Mouse (Mus musculus): ENCODE results near the gene Golph3.

The Golph3 gene

GRCm38 (mm10) chr15:12318451-12318850 lies 2.8 kb upstream of the Golph3 start:
- DNase-seq (ENCODE audit: low spot score in 2 of 2) = no peak

DNA sequence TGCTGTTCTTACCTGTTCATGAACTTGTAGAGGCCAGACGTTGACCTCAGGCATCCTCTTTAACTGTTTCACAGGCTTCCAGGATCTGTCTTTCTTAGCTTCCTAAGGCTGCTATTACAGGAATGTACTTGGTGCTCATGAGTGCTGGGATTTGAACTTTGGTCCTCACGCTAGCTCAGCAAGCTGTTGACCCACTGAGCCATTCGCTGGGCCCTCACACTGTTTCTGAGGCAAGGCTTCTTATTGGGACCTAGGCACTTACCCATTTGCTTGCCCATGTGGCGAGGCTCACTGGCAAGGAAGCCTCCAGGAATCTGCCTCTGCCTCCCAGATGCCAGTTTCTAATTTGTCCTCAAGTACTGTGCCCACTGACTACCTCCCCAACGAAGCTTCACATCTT lies 1.4 kb upstream of the Golph3 start:
- DNase-seq (ENCODE audit: low spot score in 2 of 2) = no peak

DNA sequence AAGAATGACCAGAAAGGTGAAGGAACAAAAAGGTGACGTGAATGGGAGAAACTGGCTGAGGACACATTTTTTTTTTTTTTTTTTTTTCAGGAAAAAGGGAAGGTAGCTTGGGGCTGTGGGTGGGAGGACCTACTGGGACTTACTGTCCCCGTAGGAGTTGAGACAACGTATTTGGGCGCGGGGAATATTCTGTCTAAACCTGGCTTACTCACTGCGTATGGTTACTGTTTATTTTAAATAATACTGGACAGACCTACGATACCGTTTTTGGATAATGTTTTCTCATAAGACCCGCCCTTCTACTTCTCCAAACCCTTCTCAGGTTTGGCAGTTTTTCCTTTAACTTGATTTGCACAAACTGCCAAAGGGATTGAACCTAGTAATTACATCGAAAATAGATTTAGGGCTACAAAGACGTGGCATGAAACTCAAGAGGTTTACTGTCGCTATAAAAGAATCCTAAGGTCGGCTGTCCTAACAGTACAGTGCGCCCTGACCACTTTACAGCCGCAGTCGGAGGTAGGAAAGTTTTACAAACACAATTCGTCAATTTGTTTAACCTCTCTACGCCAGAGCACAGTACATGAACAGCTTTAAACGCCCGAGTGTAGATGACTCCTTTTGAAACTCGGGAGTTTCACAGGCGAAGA lies 684 bp upstream of the Golph3 start:
- DNase-seq (ENCODE audit: low spot score in 2 of 2) = no peak

- peak; percentile 29 to 44 for DNase-seq (ENCODE audit: low spot score in 2 of 2)
Measured at GRCm38 (mm10) chr15:12321788-12322621, 755 bp downstream of the Golph3 start, which contains the start of gene 1810049J17Rik. 1810049J17Rik (minus strand) TSS chr15:12321899.

DNA sequence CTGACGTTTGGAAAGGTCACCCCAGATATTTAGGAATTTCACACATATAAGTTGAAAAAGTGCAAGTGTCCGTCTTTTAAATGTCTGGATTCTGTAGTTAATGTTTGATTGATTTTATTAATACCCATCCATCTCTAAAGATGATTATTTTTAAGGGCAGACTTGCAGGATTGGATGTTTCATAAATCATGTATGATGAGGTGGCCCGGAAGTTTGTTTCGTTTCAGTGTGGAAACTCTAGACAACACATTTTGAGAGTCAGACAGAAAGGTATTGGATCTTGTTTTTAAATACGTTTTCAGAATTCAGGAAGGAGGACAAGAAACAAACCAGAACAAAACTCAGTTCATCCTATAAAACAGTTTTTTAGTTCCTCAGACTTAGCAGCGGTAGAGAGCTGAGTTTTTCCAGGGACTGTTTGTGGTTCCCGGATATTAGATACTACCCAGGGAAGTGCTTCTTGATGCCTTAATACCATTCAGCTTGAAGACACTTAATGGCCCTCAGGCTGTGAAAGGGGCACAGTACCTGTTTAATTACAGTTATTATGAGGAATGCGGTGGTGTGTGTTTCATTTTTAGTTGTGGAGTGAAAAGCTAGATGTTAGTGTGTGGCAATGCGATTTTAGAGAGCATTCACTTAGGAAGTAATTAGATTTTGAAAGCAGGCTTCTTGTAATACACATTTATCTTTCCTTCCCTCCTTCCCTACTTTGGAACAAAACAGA lies 1.6 kb downstream of the Golph3 start:
- DNase-seq (ENCODE audit: low spot score in 2 of 2) = no peak

DNA sequence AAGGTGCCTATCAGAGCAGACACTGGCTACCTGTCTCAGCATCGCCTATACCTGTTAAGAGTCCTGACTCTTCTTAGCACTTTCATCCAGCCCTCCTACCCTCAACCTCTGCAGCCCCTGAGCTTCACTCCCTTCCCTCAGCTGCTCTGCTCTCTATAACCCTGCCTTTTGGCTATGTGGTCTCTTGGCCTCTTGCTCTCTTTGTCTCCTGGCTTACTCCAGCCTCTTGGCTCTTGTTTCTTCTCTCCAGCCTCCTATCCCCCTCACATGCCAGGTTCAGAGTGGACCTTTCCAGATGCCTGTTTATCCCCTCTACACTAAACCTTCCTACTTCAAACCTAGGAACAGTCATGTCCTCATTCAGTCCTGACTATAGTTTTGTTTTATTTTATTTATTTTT lies 3.1 kb downstream of the Golph3 start:
- DNase-seq (ENCODE audit: low spot score in 2 of 2) = no peak

DNA sequence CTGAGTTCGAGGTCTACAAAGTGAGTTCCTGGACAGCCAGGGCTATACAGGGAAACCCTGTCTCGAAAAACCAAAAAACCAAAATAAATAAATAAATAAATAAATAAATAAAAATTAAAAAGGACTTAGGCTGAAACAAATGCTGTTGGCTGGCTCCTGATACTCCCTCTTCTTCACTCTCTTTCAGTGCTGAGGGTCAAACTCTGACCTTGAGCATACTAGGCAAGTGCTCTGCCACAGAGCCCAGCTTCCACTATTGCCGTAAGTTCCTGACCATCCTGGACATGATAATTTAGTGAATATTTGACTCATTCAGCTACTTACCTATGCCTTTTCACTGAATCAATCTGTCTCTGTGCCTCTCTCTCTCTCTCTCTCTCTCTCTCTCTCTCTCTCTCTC lies 9.1 kb downstream of the Golph3 start:
- DNase-seq (ENCODE audit: low spot score in 2 of 2) = no peak

DNA sequence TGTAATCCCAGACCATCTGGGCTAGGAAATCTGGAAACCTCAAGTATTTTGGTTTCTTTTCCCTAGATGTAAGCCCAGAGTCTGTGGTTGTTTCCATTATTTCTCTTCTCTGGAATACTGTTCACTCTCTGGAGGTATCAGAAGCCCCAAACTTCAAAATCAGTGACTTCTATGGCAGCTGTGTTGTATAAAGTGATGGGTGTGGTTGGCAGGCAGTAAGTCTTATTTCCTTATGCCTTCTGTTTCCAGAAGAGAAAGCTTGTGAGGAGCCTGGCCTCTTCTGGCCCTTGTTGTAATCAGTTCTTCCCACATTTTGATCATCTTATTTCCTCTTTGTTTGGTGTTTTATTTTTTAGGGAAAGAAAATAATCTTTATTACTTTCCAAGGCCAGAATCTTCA lies 9.6 kb downstream of the Golph3 start:
- no peak for DNase-seq (ENCODE audit: low spot score in 2 of 2)

- DNase-seq (ENCODE audit: low spot score in 2 of 2) = no peak
Measured at GRCm38 (mm10) chr15:12331300-12331699, 10.1 kb downstream of the Golph3 start.

GRCm38 (mm10) chr15:12334381-12334780 lies 13.1 kb downstream of the Golph3 start:
- DNase-seq (ENCODE audit: low spot score in 2 of 2) = no peak

- no peak for DNase-seq (ENCODE audit: low spot score in 2 of 2)
Measured at GRCm38 (mm10) chr15:12337030-12337778, 16.0 kb downstream of the Golph3 start.

DNA sequence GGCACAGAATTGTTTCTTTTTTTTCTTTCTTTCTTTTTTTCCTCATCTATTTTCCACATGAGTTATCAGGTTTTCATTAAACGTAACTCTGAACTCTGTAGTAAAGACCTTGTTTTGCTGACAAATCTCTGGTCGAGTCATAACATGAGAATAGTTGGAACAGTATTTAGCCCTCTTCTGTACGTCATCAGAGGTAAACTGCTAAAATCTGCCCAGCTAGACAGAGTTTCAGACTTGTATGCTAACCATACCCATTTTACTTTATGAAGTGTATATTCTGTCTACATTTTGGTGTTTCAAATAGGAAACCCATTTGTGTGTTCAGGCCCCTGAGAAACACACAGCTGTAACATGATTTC lies 16.5 kb downstream of the Golph3 start:
- no peak for DNase-seq (ENCODE audit: low spot score in 2 of 2)

- no peak for DNase-seq (ENCODE audit: low spot score in 2 of 2)
Measured at GRCm38 (mm10) chr15:12340536-12341400, 19.5 kb downstream of the Golph3 start.

GRCm38 (mm10) chr15:12341401-12341758 lies 20.1 kb downstream of the Golph3 start:
- no peak for DNase-seq (ENCODE audit: low spot score in 2 of 2)

- no peak for DNase-seq (ENCODE audit: low spot score in 2 of 2)
Measured at GRCm38 (mm10) chr15:12346916-12347315, 25.7 kb downstream of the Golph3 start.

DNA sequence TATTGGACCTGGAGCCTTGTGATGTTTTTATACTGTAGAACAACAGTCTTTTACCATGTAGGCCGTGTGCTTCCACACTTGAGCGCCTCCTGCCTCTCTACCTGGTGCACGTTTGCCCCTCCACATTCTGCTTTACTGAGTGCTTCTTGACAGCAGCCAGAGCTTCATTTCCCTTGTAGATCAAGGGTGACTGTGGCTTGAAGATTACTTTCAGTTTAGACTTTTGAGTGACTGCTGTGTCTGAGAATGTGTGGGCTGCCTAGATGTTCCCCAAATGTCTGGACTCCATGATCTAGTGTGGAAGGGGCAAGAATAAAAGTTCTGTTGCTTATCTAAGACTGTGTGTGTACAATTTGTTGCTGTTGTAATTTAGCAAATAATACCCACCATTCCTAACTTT lies 27.7 kb downstream of the Golph3 start:
- DNase-seq (ENCODE audit: low spot score in 2 of 2) = no peak

DNA sequence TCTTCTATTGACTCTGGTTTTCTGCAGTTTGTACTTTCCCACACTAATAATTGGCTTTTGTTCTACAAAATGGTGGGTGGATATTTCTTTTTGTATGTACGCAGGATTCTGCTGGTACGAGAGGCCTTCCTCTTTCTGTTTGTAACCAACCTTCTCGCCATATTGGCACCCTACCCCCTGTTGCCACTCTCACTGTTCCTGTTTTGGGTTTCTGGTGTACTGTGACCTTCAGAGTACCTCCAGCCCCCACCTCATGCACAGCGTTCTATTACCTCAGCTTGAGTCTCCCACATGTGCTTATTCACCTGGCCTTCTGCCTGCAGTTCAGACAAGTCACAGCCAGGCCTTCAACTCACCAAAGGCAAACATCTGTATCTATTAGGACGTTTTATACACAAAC lies 28.6 kb downstream of the Golph3 start:
- DNase-seq (ENCODE audit: low spot score in 2 of 2) = no peak

GRCm38 (mm10) chr15:12351470-12351869 lies 30.2 kb downstream of the Golph3 start:
- DNase-seq (ENCODE audit: low spot score in 2 of 2) = no peak

GRCm38 (mm10) chr15:12354281-12354810 lies 33.1 kb downstream of the Golph3 start:
- DNase-seq (ENCODE audit: low spot score in 2 of 2) = no peak

- no peak for DNase-seq (ENCODE audit: low spot score in 2 of 2)
Measured at GRCm38 (mm10) chr15:12355261-12355660, 34.0 kb downstream of the Golph3 start.

DNA sequence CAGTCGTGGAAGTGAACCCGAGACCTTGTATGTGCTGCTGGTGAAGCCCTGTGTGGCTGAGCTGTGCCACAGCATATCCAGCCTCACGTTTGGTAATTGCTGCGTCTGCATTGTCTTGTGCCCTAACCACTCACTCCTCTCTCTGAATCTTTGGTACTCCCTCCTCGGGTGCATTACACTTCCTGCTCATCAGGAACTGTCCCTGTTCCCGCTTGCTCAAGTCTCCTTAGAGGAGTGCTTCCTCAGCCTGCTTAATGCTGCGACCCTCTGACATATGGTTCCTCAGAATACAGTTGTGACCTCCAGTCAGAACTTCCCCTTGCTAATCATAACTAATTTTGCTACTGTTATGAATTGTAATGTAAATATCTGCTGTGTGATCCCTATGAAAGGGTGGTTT lies 34.7 kb downstream of the Golph3 start:
- DNase-seq (ENCODE audit: low spot score in 2 of 2) = no peak
